Mouse (Mus musculus): ENCODE data around the gene 4930595D18Rik. TPM values are rescaled to one million over a fixed set of nuclear protein-coding genes. Genes with fewer than 3 reads are reported as not detected.

Gene 4930595D18Rik
- polyA plus RNA-seq, 1 experiment from 2014 or later: 0.21 TPM

GRCm38 (mm10) chr12:111150236-111150596, 34.1 kb downstream of the 4930595D18Rik start:
- 11% methylated on average over 6 of the region's 6 CpGs for WGBS
- no peak for ATAC-seq (ENCODE audit: low FRiP score)

GRCm38 (mm10) chr12:111149495-111150235, 34.6 kb downstream of the 4930595D18Rik start:
- Histone ChIP-seq H3K4me2 (no peak overlapping the region), H3K9me3 (no peaks in the 10 kb centered on the region), H3K4me1 (replicated peaks) (peaks cover 23% of the 10 kb centered on the region), H3K36me3 (no peaks in the 10 kb centered on the region), H3K27ac (no peak overlapping the region), H3K27me3 (0 out of 2 replicates have a peak, but pooled peaks cover 2% of the 10 kb centered on the region), H3K4me3 (no peak overlapping the region), H3K9ac (no peak overlapping the region)
- 69% methylated on average over 17 of the region's 17 CpGs for WGBS
- ATAC-seq (ENCODE audit: low FRiP score): no peak

More at GRCm38 (mm10) chr12:111150236-111150596, 34.1 kb downstream of the 4930595D18Rik start:
- Histone ChIP-seq H3K4me3 (no peak overlapping the region), H3K36me3 (no peaks in the 10 kb centered on the region), H3K27me3 (0 out of 2 replicates have a peak, but pooled peaks cover 2% of the 10 kb centered on the region), H3K27ac (no peak overlapping the region), H3K4me2 (no peak overlapping the region), H3K4me1 (replicated peaks) (peaks cover 18% of the 10 kb centered on the region), H3K9ac (no peak overlapping the region), H3K9me3 (no peaks in the 10 kb centered on the region)

DNA sequence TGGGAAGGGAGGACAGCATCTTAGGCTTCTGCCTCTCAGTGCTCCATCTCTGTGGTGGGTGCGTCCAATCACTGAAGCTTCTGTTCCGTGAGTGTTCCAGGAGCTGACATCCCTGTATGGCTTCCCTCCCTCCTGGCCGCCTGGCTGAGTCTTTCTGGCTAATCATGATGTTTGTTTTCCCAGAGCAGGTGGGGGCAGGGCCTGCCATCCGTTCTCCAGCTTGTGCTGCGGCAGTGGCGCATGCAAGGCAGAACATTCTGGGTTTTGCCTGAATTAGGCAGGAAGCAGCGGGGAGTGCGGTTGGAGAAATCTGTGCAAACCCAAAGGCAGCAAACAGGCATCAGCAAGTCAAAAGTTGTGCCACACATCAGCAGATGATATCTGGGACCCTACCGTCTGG, 39.0 kb downstream of the 4930595D18Rik start:
- Histone ChIP-seq H3K9ac (peak overlapping the region; percentile 56; the same call in 1 of the 2 replicates), H3K4me2 (no peak overlapping the region), H3K9me3 (no peaks in the 10 kb centered on the region), H3K4me1 (replicated peaks) (peaks cover 33% of the 10 kb centered on the region), H3K27ac (peak overlapping the region; percentile 50; the same call in 1 of the 2 replicates), H3K4me3 (no peak overlapping the region), H3K36me3 (no peaks in the 10 kb centered on the region), H3K27me3 (0 out of 2 replicates have a peak, but pooled peaks cover 2% of the 10 kb centered on the region)
- 42% methylated on average over 9 of the region's 9 CpGs for WGBS
- ATAC-seq (ENCODE audit: low FRiP score): no peak

- Histone ChIP-seq H3K27me3 (0 out of 2 replicates have a peak, but pooled peaks cover 2% of the 10 kb centered on the region), H3K36me3 (no peaks in the 10 kb centered on the region), H3K4me1 (replicated peaks) (peaks cover 33% of the 10 kb centered on the region), H3K4me3 (no peak overlapping the region), H3K27ac (no peak overlapping the region), H3K4me2 (no peak overlapping the region), H3K9ac (no peak overlapping the region), H3K9me3 (no peaks in the 10 kb centered on the region)
- ATAC-seq (ENCODE audit: low FRiP score): no peak
- WGBS: 98% methylated on average over 2 of the region's 2 CpGs
Observed at GRCm38 (mm10) chr12:111144598-111144997, 39.7 kb downstream of the 4930595D18Rik start.

- WGBS: 57% methylated on average over 16 of the region's 16 CpGs
- H3K9ac ChIP-seq: peak overlapping the region; percentile 36; the same call in 1 of the 2 replicates
- peak overlapping the region; percentile 44 for H3K4me2 ChIP-seq
- peaks cover 33% of the 10 kb centered on the region for H3K4me1 ChIP-seq (replicated peaks)
- H3K27me3 ChIP-seq: no peaks in the 10 kb centered on the region
- no peak overlapping the region for H3K4me3 ChIP-seq
- H3K27ac ChIP-seq: peak overlapping the region; percentile 74
- H3K9me3 ChIP-seq: no peaks in the 10 kb centered on the region
- no peaks in the 10 kb centered on the region for H3K36me3 ChIP-seq
- ATAC-seq (ENCODE audit: low FRiP score): peak; percentile 65
Observed at GRCm38 (mm10) chr12:111143509-111144063, 40.7 kb downstream of the 4930595D18Rik start.

DNA sequence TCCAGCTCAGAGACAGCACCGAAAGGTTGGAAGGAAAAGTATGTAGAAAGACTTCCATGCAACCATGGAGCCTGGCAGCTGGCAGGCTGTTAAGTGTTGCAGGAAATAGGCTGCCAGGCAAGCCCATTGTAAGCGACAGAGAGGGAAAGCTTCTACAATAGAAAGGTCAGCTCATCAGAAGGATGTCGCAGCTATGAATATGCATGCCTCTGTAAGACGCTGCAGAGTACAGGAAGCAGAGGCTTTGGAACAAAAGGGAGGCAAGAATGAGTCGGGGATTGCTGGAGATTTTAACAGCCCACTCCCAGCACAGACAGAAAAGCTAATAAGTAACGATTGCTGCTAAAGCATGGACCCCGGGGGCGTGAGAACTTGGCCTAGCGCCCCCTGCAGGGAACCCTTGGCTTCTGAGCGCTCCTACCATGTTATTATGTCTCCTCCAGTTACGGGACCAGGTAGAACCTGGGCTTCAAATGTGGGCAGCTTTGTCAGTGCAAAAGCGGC, 41.2 kb downstream of the 4930595D18Rik start:
- no peak overlapping the region for H3K4me3 ChIP-seq
- WGBS: 7% methylated on average over 12 of the region's 12 CpGs
- peaks cover 33% of the 10 kb centered on the region for H3K4me1 ChIP-seq (replicated peaks)
- no peaks in the 10 kb centered on the region for H3K27me3 ChIP-seq
- no peaks in the 10 kb centered on the region for H3K9me3 ChIP-seq
- H3K27ac ChIP-seq: peak overlapping the region; percentile 74
- peak; percentile 66 for ATAC-seq (ENCODE audit: low FRiP score)
- H3K4me2 ChIP-seq: peak overlapping the region; percentile 44
- peak overlapping the region; percentile 36; the same call in 1 of the 2 replicates for H3K9ac ChIP-seq
- H3K36me3 ChIP-seq: no peaks in the 10 kb centered on the region

GRCm38 (mm10) chr12:111137079-111137478, 47.2 kb downstream of the 4930595D18Rik start:
- Histone ChIP-seq H3K36me3 (no peaks in the 10 kb centered on the region), H3K4me2 (no peak overlapping the region), H3K4me1 (replicated peaks) (peaks cover 9% of the 10 kb centered on the region; the same call in 1 of the 2 replicates), H3K27me3 (no peaks in the 10 kb centered on the region), H3K9me3 (no peaks in the 10 kb centered on the region), H3K27ac (no peak overlapping the region), H3K4me3 (no peak overlapping the region), H3K9ac (no peak overlapping the region)
- no peak for ATAC-seq (ENCODE audit: low FRiP score)
- WGBS: 50% methylated on average over 2 of the region's 2 CpGs

- peaks cover 9% of the 10 kb centered on the region; the same call in 1 of the 2 replicates for H3K4me1 ChIP-seq (replicated peaks)
- 72% methylated on average over 3 of the region's 3 CpGs for WGBS
- no peaks in the 10 kb centered on the region for H3K27me3 ChIP-seq
- no peak for ATAC-seq (ENCODE audit: low FRiP score)
- H3K9me3 ChIP-seq: no peaks in the 10 kb centered on the region
- H3K4me3 ChIP-seq: no peak overlapping the region
- H3K27ac ChIP-seq: no peak overlapping the region
- H3K36me3 ChIP-seq: no peaks in the 10 kb centered on the region
- no peak overlapping the region for H3K4me2 ChIP-seq
- H3K9ac ChIP-seq: no peak overlapping the region
Observed at GRCm38 (mm10) chr12:111135953-111136352, 48.3 kb downstream of the 4930595D18Rik start.

DNA sequence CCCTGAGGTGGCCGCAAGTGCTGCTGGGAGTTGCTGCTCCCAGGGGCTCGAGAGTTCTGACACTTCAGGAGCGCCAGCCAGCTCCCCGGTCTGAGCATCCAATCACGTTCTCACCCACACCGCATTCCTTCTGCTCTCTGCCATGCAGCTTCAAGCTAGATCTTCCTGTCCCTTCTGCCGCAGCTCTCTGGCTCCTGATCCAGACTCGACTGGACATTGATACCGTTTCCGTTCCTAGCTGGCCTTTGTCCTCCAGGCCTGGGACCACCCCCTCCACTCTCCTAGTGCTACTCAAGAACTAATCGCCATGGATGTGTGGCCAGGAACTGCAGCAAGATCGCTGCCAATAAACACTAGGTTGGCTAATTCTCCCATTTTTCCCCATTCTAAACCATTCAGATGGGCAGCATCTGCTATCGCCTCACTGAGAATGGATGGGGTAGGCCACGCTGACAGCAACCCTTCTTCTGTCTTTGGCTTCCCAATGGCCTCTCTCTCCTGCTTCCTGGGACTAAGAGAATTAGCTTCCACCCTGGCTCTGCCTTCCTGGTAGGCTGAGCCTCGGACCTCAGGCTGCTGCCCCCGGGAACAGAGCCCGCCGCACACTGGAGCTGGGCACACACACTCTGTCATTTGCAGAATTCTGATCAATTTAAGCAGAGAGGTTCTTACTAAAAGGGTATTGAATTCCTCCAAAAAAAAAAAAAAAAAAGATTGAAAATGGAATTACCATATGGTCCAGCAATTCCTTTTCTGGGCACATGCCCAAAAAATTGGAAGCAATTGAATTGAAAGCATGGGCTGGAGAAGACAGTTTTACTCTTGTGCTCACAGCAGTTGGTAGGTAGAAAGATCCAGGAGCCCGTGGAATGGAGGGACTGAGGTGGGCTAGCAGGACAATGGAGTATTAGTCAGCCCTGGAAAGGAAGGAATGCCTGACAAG, 49.2 kb downstream of the 4930595D18Rik start:
- H3K36me3 ChIP-seq: no peaks in the 10 kb centered on the region
- H3K9me3 ChIP-seq: no peaks in the 10 kb centered on the region; the same call in 1 of the 2 replicates
- H3K27ac ChIP-seq: peak overlapping the region; percentile 56
- H3K4me1 ChIP-seq (replicated peaks): peaks cover 9% of the 10 kb centered on the region; the same call in 1 of the 2 replicates
- H3K9ac ChIP-seq: no peak overlapping the region
- no peak overlapping the region for H3K4me2 ChIP-seq
- no peak overlapping the region for H3K4me3 ChIP-seq
- no peak for ATAC-seq (ENCODE audit: low FRiP score)
- H3K27me3 ChIP-seq: no peaks in the 10 kb centered on the region
- 73% methylated on average over 19 of the region's 19 CpGs for WGBS

DNA sequence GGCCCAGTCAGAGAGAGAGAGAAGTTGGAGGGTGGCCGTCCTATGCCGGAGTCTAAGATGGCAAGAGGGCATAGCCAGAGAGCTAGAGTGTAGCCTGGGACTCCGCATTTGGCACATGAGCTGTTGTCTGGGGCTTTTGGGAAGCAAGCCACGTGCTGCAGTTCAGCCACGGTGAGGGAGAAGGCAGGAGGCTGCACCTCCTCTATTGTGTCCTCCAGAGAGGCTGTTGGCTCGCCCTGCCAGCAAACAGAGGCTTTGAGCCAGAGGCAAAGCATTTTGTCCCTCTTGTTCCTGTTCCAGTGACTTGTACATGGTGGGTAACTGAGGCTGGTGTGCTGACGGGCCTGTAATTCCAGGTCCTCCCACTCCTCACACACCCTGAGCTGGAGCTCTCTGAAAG, 50.1 kb downstream of the 4930595D18Rik start:
- H3K36me3 ChIP-seq: no peaks in the 10 kb centered on the region
- H3K27ac ChIP-seq: no peak overlapping the region
- no peak overlapping the region for H3K4me3 ChIP-seq
- peaks cover 9% of the 10 kb centered on the region; the same call in 1 of the 2 replicates for H3K4me1 ChIP-seq (replicated peaks)
- H3K9ac ChIP-seq: no peak overlapping the region
- no peaks in the 10 kb centered on the region for H3K27me3 ChIP-seq
- H3K4me2 ChIP-seq: no peak overlapping the region
- WGBS: 76% methylated on average over 7 of the region's 7 CpGs
- ATAC-seq (ENCODE audit: low FRiP score): no peak
- H3K9me3 ChIP-seq: no peaks in the 10 kb centered on the region; the same call in 1 of the 2 replicates

- WGBS: 80% methylated on average over 6 of the region's 6 CpGs
- Histone ChIP-seq H3K4me1 (replicated peaks) (peaks cover 12% of the 10 kb centered on the region), H3K4me3 (no peak overlapping the region)
Observed at GRCm38 (mm10) chr12:111125666-111126065, 58.6 kb downstream of the 4930595D18Rik start.

More at GRCm38 (mm10) chr12:111125666-111126065, 58.6 kb downstream of the 4930595D18Rik start:
- H3K4me2 ChIP-seq: no peak overlapping the region
- no peak for ATAC-seq (ENCODE audit: low FRiP score)
- H3K9me3 ChIP-seq: peaks cover 4% of the 10 kb centered on the region; the same call in 1 of the 2 replicates
- no peak overlapping the region for H3K9ac ChIP-seq
- no peaks in the 10 kb centered on the region for H3K27me3 ChIP-seq
- no peak overlapping the region for H3K27ac ChIP-seq
- no peaks in the 10 kb centered on the region for H3K36me3 ChIP-seq
